Mouse (Mus musculus): Measurements from ENCODE around the gene Bcl6.
A peak's percentile ranks its signal among the peaks of the same experiment; 100 is the strongest.

Bcl6 gene

DNA sequence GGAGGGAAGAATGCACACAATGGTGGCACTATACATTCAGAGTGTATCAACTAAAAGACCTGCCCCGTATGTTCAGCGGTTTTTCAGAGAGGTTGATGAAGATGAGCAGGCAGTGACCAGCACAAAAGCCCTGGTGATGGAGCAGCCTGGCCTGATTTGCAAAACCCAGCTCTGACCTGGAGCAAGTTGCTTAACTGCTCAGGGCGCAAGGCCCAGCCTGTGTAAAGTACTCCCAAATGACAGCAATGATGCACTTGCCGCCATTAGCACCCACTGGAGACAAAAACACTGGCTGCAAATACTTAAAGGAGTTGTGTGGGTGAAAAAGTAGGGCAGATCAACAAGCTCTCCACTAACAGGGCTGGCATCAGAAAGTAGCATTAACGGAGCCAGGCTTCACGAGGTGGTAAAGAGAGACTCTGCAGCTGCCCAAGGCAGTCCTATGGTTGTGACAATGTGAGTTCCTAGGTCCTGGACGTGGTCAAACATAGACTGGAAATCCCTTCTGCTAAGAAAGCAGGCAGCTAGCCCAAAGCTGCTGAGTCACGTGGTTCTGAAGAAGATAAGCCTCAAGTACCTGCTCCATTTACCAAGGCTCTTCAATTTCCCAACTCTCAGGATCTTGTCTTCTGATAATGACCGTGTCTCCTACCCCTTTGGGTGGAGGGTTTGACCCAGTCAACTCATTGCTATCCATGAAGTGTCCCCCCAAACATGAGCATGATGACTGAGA, 14.9 kb downstream of the Bcl6 start:
- DNase-seq (ENCODE audit: low spot score in 2 of 2): no peak

DNA sequence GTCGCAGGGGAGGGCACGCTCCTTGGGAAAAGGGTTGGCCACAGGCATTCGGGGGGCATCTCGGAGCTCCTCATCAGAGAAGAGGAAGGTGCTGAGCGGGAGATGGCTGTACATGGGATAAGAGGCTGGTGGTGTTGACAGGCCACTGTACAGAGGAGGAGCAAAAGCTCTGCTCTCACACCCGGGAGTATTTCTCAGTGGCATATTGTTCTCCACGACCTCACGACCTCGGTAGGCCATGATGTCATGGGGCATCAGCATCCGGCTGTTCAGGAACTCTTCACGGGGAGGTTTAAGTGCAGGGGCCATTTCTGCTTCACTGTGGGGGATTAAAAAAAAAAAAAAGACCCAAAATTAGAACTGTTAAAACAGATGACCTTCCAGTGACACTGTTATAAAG, 15.8 kb downstream of the Bcl6 start:
- no peak for DNase-seq (ENCODE audit: low spot score in 2 of 2)

DNA sequence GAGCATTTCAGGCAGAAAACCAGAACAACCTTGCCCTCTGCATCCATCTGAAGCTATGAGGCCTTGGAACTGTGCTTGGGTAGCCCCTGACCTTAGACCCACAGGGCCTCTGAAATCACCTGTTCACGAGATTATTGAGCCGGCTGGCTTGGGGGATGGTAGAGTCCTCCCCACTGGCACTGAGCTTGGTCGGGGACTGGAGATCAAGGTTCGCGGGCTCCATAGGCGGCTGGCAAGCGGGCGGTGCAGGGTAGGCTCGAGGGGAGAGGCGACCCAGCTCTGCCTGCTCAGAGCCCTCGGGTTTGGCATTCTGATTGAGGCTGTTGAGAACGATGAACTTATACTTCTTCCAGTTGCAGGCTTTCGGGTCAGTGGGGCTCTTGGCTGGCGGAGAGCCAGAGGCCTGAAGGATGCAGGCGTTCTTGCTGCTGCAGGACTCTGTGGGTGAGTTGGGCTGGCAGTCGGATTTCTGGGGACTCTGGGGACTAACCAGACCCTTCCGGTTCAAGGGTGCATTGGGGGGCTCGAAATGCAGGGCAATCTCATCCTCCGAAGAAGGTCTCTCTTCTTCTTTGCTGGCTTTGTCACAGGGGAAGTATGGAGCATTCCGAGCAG, 16.4 kb downstream of the Bcl6 start:
- no peak for DNase-seq (ENCODE audit: low spot score in 2 of 2)

DNA sequence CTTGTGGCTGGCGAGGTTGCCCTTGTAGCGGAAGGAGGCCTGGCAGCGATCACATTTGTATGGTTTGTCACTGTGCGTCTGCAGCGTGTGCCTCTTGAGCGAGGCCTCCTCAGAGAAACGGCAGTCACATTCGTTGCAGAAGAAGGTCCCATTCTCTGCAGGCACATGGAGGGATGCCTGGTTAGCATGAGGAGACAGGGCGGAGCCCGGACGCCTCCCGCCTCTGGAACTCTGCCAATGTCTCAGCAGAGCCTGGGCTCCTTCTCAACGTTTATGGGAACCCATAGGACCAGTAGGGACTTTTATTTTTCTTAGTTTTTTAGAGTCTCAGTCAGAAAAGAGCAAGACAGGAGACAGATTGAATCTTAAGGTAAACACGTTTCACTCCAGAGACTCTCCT, 18.7 kb downstream of the Bcl6 start:
- no peak for DNase-seq (ENCODE audit: low spot score in 2 of 2)

DNA sequence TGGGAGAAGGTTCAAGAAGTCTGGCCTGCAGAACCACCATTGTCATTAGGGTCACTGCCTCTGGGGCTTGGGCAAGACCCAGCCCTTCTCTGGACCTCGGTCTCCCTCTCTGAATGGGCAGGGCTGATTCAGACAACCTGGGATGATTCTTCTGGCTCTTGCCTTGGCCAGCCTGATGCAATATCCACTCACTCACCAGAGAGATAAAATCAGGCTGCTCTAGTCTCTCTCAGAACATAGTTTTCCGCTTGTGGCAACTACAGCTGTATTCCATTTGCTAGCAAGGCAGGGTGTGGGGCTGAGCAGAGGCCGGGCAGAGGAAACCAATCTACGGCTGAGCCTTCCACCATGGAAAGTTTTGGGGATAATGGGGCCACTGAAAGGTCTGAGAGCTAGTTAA, 19.8 kb downstream of the Bcl6 start:
- no peak for DNase-seq (ENCODE audit: low spot score in 2 of 2)

DNA sequence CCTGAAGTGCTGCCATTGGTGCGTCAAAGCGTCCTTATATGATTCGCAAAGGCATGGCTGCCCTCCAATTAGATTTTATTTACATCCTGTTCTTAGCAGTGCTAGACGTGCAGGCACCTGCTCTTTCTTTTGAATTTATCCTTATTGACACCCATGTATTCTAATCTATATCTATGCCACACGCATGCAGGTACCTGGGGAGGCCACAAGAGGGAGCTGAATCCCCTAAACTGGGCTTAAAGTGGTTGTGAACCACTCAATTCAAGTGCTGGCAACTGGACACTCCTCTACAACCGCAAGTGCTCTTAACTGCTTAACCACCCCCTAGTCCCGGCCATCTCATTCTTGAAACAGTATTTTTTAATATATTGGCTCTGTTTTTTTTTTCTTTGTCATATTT, 21.4 kb downstream of the Bcl6 start:
- no peak for DNase-seq (ENCODE audit: low spot score in 2 of 2)

DNA sequence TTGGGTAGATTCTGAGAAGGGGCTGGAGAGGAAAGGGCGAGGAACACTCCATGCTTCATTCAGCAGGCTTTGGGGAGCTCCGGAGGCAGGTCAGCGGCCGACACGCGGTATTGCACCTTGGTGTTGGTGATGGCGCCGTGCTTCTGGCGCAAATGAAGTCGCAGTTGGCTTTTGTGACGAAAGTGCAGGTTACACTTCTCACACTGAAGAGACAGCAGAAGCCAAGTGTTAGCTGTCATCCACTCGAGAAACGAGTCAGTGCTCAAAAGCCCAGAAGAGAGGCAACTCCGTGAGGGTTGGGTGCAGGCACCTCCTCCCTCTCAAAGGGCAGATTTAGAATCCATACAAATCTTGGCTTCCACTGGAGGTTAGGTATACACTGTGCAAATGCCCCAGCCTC, 22.6 kb downstream of the Bcl6 start:
- no peak for DNase-seq (ENCODE audit: low spot score in 2 of 2)

DNA sequence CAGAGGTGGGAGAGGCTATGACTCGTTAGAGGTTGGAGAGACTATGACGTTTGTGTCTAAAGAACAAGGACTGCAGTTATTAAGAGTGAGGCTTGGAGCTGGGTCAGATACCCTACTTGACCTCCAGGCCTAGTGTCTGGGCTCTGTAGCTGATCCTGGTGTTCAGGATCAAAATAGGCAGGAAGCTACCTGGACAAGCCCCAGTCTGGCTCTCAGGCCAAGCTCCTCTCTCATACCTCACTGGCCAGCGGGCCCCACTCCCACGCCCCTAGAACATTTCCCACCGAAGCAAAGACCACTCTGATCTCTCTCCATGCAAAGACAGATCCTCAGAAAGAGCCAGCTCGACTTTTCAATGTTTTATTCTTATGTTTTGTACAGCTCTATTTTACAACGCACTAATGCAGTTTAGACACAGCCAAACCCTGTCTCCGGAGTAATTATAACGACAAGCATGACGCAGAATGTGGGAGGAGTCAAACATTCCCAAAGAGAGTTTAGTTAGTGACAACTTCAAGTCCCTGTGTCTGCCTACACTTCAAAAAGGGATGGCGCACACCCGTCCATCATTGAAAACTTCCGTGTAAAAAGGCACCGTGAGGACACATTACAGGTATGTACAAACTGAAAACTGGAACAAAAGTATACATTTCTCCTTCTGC, 23.8 kb downstream of the Bcl6 start:
- no peak for DNase-seq (ENCODE audit: low spot score in 2 of 2)

DNA sequence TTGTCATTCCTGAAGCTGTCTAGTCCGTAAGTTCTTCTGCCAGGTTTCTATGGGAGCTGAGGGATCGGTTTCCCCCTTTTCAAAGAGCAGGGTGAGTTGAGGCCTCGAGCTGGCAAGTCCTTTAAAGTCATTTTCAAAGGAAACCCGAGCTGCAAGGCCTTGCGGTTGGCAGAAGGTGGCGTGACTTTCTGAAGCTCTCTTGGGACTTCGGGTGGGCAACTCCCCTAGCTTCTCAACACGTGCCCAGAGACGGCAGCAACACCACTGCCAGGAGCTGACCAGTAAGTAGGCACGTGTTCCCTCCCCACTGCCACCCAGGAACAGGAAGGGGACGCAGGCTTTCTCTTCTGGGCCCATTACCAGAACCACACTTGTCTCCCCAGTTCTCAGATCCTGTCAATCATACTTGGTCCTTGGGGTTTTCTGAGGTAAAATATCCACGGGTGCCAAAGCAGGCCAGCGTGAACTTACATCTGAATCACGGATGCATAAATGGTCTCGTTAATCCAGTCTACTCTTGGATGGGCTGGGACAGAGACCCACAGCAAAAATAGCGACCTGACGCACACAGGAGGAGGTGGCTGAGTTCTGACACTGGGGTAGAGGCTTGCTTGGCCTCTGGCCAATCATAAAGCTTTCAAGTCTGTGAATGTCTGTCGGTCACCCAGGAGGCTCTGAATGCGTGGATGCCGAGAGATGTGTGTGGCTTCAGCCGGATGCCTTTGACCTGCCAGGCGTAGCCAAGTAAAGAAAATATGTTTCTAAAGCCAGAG, 24.6 kb downstream of the Bcl6 start:
- DNase-seq (ENCODE audit: low spot score in 2 of 2): peak in 1 of 2 experiments; percentile 29

DNA sequence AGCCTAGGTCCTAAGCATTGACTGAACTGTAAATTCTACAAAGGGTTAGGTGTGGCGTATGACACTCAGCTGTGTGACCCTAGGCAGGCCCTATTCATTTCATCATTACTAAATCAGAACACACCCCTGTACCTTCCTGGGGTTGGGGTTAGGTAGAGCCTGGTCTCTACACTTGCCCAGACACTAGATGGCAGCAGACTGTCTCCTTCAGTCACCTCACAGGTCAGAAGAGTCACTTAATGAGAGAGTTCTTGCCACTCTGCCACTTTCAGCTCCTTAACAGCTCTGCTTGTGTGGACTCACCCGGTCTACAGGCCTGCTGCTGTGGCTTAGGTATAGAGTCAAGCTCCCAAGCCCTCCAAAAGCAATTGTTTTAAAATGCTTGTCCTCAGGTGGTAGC, 26.3 kb downstream of the Bcl6 start:
- DNase-seq (ENCODE audit: low spot score in 2 of 2): no peak

DNA sequence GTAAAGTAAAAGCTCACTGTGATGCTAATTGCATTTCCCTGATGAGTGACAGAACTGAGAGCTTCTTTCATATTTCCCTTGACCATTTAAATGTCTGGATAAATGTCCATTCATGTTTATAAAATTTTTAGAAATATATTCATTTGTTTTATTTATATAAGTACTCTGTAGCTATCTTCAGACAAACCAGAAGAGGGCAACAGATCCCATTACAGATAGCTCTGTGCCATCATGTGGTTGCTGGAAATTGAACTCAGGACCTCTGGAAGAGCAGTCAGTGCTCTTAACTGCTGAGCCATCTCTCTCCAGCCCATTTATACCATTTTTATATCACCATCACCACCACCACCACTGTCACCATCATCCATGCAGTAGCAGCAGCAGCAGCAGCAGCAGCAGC, 29.7 kb downstream of the Bcl6 start:
- DNase-seq (ENCODE audit: low spot score in 2 of 2): no peak

DNA sequence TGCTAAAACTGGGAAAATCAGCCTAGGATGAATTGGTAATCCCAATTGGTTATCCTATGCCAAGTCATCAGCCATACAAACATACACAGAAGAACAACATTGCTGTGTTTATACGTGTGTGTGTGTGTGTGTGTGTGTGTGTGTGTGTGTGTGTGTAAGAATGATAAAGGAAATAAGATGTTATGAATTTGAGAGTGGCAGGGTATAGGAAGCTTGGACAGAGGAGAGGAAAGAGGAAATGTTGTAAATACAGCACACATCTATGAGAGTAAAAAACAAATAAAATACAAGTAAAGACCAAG, 34.7 kb downstream of the Bcl6 start:
- DNase-seq (ENCODE audit: low spot score in 2 of 2): no peak

DNA sequence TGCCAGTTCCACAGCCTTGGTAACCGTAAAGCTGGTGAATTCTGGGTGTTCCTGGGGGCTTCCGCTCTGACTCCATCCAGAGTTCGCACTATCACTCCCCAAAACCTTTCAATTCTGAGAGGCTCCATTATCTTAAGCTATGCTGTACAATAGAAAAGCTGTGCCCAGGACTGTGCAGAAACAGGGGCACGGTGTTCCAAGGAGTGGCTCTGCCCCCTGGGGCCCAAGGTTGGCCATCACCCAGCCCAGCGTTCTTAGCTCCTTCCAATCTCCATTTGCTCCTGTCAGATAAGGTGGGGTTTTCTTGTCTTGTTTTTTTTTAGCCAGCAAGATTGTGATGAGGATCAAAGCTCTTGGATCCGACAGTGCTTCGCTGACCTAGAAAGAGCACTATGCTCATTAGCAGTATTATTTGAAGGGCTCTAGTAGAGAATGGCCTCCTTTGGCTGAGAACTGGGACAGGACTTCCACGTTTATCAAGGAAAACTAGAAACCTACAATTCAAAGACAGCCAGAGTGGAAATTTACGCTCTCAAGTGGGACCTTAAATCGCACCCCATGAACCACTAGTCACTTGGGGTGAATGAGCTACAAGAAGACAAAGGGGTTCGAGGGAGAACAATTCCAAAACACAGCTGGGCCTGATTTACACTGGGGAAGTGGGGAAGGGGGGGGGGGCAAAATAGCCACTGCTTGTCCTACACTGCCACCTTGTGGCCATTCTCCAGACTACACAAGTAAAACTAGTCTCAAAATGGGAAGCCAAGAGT, 35.3 kb downstream of the Bcl6 start:
- peak in 1 of 2 experiments; percentile 47 for DNase-seq (ENCODE audit: low spot score in 2 of 2)

DNA sequence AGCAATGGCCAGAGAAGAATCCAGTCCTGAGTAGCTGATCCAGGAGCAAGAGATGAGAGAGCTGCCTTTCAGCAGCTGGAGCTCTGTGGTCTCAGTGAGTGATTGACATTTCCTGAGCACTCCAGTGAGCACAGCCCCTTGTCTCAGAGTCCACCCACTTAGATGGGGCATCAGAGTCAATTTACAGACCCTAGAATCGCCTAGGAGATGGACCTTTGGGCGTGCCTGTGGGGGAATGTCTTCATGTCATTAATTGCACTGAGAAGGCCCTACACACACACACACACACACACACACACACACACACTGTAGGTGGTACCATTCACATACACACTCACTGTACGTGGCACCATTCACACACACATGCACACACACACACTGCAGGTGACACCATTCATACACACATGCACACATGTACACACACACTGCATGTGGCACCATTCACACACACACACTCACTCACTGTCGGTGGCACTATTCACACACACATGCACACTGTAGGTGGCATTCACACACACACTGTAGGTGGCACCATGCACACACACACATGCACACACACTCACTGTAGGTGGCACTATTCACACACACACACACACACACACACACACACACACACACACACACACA, 36.4 kb downstream of the Bcl6 start:
- no peak for DNase-seq (ENCODE audit: low spot score in 2 of 2)

DNA sequence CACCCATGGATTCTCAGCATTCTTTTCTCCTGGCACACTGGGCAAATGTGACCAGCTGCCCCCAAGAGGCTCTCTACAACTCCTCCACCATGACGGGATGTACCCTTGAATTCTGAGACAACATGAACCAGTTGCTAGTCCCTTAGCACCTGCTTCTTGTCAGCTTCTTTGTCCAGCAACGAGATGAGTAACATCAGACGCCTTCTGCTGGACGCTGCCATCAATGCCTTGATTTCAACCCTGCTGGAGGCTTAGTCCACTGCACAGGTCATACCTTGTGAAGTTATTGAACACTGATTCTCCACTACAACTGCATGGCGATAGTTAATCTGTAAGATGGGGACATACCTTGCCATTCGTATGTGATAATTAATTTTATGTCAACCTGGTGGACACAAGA, 41.0 kb downstream of the Bcl6 start:
- no peak for DNase-seq (ENCODE audit: low spot score in 2 of 2)

DNA sequence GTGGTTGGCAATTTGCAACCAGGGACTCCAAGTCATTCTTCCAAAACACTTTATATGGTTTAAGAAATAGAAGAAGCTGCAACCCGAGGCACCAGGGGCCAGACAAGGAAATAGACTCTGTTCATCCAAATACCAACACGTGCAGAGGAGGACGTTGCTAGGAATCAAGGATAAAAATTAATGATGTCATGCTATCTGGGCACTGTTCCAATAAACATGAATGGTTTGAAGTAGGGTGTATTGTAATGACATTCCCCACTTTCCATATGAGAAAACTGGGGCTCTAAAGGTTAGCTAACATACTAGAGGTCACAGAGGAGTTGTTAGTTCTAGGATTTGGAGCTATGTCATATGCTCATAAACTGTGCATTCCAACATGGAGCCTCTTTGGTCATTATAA, 43.9 kb downstream of the Bcl6 start:
- DNase-seq (ENCODE audit: low spot score in 2 of 2): no peak

DNA sequence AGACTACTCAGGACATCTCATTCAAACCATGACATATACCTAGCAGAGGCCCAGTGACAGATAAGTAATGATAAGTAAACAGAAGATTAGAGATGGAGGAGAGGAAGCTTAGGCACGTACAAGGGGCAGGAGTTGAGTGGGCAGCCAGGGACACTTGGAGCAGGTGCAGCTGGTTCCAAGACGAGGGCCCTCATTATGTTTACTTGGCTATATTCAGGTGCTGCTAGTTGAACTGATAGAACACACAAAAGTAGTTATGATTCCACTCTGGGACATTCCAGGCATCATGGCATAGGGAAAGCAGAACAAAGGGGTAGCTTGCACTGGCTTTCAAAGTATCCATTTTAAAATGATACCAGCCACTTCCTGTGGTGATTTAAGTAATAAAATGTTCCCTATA, 54.3 kb downstream of the Bcl6 start:
- DNase-seq (ENCODE audit: low spot score in 2 of 2): no peak

DNA sequence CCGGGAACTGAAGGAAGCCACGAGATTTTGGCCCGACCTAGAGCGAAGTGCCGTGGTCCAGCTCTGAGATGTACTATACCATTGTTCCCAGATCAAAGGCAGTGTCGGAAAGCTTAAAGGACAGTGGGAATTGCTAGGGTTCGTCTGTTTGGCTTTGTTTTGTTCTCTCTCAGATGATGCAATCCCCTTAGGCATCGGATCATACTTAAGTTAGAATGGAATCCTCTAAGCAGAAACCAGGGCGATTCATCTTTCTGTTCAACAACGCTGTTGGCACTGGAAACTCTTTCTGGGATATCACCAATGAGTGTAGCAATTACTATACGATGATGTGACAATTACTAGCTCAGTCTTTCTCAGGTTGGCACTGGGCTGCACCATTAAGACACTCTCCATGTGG, 56.4 kb downstream of the Bcl6 start, which contains the start of gene Rtp2:
TSS of gene Rtp2 (minus strand) at position 101 of the 400 bp plus-strand sequence.
- no peak for DNase-seq (ENCODE audit: low spot score in 2 of 2)

DNA sequence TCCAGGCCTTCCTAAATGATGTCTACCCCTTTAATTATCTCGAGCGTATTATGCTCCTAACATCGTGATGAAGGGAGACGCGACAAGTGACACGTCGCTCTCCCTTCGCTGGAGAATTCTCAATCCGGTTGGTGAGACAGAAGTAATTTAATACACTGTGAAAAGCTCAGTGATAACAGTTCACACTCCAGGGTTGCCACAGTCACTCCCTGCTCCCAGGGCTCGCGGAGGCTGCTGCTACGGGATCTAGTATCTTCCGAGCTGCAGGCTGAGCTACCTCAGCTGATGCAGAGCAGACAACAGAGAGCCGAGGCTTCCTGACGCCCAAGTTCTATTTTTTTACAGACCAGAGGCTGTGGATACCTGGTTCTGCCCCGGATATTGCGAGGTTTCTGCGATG, 57.4 kb downstream of the Bcl6 start:
- no peak for DNase-seq (ENCODE audit: low spot score in 2 of 2)

DNA sequence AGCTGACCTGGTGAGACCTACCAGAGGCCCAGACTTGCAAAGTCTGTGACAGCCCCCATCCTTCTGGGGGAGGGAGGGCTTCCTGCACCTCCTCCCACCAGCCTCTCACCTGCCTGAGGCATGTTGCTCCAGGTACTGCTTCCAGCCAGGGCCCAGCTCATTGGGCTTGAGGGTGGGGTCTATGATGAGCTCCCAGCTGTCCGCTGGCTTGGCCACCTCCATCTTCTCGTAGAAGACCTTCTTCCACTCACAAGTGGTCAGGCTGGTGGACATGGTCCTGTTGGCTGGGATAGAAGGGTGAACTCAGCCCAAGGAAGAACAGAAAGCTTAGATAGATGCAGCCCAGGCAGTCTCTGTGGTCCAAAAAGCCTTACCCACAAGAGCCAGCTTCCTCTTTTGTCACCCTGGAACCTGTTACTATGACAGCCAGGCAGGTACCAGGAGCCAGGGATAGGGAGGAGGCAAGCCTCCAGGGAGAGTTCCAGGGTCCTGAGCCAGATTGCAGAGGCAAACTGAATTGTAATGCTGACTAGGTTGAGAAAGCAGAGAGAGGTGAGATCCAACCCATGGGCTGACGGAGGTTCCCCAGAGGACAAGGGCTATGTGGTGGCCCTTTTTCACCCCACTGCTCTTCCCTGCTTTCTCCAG, 58.1 kb downstream of the Bcl6 start:
- no peak for DNase-seq (ENCODE audit: low spot score in 2 of 2)

Measured in frontal cortex, postnatal 10 days (tissue).